Mouse (Mus musculus) liver, adult 2 months (tissue): Measurements from ENCODE around the gene Foxd1.

ENCODE experiments used
- CTCF ChIP-seq: fragments of 200-500 bp; IDR thresholded peaks from 2 replicates; pipeline ENCODE4 v1.5.1; 2011; ENCODE audit warnings: low read depth, low read length, control low read depth
- POLR2A ChIP-seq: fragments of 200-500 bp; IDR thresholded peaks from 2 replicates; pipeline ENCODE4 v1.6.1; 2011; ENCODE audit warnings: low read length, control low read depth; ENCODE audit not compliant: insufficient read depth; ENCODE audit errors: extremely low read depth

DNA sequence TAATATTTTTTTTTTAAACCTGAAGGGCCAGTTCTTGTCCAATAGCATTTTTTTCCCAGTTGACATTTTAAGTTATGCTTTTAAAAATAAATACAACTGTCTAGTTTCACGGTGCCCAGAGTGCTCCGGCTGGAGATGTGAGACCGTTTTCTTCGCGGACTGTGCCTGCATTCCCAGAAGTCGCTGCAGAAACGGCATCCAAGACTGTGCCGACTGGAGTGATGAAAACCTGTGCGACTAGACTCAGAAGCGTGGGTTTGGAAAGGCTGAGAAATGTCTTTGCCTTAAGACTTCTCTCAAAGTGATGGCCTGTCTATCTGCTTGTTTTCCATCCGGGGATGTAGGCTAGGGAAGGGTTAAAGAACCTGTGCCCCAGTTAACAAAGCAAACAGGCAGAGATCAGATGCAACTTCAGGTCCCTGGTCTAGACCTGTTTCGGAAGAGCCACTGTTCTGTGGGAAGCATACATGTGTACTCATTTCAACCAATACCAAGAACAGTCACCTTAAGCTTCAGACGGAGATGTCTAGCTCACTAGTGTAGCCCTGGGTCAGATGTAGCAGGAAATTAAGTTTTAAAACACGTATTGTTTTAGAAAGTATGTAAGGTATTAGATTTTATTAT, 47.1 kb upstream of the Foxd1 start:
- TF ChIP-seq POLR2A: no peak
- no peak for TF ChIP-seq CTCF
